Mouse (Mus musculus): ENCODE measurements around the gene Eif3c. TPM values are rescaled to one million over a fixed set of nuclear protein-coding genes. Genes with fewer than 3 reads are reported as not detected.

Gene Eif3c
- polyA plus RNA-seq, 1 experiment: 144 TPM

DNA sequence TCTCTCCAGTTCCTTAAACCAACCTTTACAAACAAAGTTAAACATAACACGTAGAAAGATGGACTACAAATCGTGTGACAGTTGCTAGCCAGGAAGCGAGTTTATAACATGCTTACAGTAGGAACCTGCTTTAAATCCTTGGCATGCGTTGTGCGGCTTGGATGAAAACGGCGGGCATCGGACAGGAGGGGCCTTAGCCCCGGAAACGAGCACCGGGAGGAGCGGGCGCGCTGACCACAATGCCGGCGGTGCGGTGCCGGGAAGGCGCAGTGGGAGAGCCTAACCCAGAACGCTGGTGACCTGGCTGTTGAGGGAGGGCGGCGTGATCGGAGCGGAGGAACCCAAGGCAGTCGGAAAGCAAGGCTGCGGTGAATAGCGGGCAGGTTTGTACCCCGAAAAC lies 30.4 kb downstream of the Eif3c start:
- no peaks in the 10 kb centered on the region for H3K36me3 ChIP-seq (ENCODE audit: control insufficient read depth, insufficient read depth, low read length)
- H3K4me1 ChIP-seq (ENCODE audit: control insufficient read depth, insufficient read depth, low read length): peaks cover 10% of the 10 kb centered on the region
- peak overlapping the region; percentile 51 for H3K4me3 ChIP-seq (ENCODE audit: control insufficient read depth, low read depth, low read length)
- no peak for TF ChIP-seq POLR2A (IDR thresholded peaks at IDR 0.05; ENCODE audit: control insufficient read depth, low read depth, low read length)
- TF ChIP-seq CTCF (IDR thresholded peaks at IDR 0.05; ENCODE audit: control insufficient read depth, insufficient read depth, insufficient replicate concordance, low read depth, low read length): no peak
- no peak overlapping the region for H3K27ac ChIP-seq (ENCODE audit: control insufficient read depth, insufficient read depth, low read depth, low read length)
- peaks cover 2% of the 10 kb centered on the region; the same call in 1 of the 2 replicates for H3K27me3 ChIP-seq (ENCODE audit: control insufficient read depth, insufficient read depth, low read length)

DNA sequence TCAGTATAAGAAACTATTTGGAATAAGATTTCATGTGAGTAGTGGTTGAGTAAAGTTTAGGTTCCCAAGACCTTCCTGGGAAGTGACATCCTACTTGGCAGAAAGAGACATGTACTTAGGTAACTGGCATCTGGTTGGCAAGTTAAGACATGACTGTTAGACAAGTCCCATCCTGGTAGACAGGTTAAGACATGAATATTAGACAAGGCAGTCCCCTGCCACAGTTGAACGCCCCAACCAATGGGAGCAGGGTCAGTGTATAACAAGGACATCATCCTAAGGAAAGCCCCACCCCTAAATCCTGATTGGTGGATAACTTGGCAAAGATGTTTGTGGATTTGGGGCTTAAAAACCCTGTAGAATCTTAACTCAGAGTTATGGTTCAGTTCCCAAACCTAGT lies 32.8 kb downstream of the Eif3c start:
- Histone ChIP-seq H3K4me3 (ENCODE audit: control insufficient read depth, low read depth, low read length) (no peak overlapping the region), H3K36me3 (ENCODE audit: control insufficient read depth, insufficient read depth, low read length) (no peaks in the 10 kb centered on the region), H3K4me1 (ENCODE audit: control insufficient read depth, insufficient read depth, low read length) (peaks cover 10% of the 10 kb centered on the region), H3K27me3 (ENCODE audit: control insufficient read depth, insufficient read depth, low read length) (peaks cover 2% of the 10 kb centered on the region; the same call in 1 of the 2 replicates), H3K27ac (ENCODE audit: control insufficient read depth, insufficient read depth, low read depth, low read length) (no peak overlapping the region)
- TF ChIP-seq CTCF (IDR thresholded peaks at IDR 0.05; ENCODE audit: control insufficient read depth, insufficient read depth, insufficient replicate concordance, low read depth, low read length): no peak
- no peak for TF ChIP-seq POLR2A (IDR thresholded peaks at IDR 0.05; ENCODE audit: control insufficient read depth, low read depth, low read length)

DNA sequence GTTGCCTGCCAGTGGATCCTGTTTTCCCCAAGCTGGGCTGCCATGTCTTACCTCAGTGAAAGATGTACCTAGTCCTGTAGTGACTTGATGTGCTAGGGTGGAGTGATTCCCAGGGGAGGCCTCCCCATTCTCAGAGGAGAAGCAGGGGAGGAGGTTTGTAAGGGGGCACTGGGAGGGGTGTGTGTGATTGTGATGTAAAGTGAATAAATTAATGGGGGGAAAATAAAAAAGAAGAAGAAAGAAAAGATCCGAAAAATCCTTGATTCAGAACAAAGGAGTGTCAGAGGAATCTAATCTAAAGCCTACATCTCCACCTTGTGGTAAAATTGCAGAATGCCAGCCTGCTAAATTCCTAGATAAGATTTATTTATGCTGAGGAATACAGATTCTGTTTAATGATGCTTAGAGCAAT lies 38.0 kb downstream of the Eif3c start:
- Histone ChIP-seq H3K4me1 (ENCODE audit: control insufficient read depth, insufficient read depth, low read length) (no peaks in the 10 kb centered on the region), H3K27ac (ENCODE audit: control insufficient read depth, insufficient read depth, low read depth, low read length) (no peak overlapping the region), H3K36me3 (ENCODE audit: control insufficient read depth, insufficient read depth, low read length) (no peaks in the 10 kb centered on the region), H3K27me3 (ENCODE audit: control insufficient read depth, insufficient read depth, low read length) (no peaks in the 10 kb centered on the region), H3K4me3 (ENCODE audit: control insufficient read depth, low read depth, low read length) (no peak overlapping the region)
- TF ChIP-seq POLR2A (IDR thresholded peaks at IDR 0.05; ENCODE audit: control insufficient read depth, low read depth, low read length) (no peak), CTCF (IDR thresholded peaks at IDR 0.05; ENCODE audit: control insufficient read depth, insufficient read depth, insufficient replicate concordance, low read depth, low read length) (no peak)

DNA sequence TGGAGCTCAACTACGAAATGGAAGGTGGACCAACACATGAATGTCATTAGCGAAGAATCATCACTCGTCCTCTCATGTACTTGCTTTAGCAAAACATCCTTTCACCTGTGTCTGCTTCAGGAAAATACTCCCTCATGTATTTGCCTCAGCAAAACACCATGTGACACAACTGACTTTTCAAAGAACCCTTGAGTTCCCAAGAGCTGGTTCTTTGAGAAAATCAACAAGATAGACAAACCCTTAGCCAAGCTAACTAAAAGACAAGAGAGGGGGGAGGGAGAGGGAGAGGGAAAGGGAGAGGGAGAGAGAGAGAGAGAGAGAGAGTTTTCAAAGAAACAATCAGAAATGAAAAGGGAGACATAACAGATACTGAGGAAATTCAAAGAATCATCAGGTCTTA lies 42.9 kb downstream of the Eif3c start:
- H3K4me3 ChIP-seq (ENCODE audit: control insufficient read depth, low read depth, low read length): no peak overlapping the region

DNA sequence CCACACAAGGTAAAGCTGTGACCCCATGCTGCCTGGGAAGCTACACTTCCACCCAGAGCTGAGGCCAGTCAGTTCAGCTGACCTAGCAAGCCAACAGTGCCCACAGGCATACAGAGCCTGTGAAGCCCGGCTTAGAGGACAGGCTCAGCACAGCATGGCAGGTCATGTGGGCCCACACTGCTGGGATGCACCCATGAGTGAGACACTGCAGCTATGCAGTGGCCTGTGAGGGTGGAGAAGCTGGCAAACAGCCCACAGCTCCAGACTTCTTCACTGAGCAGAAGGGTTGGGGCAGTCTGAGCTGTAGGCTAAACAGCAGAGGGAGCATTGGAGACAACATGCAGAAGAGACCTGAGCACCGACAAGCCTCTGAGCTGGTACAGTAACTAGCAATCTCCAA lies 46.7 kb downstream of the Eif3c start:
- Histone ChIP-seq H3K27me3 (ENCODE audit: control insufficient read depth, insufficient read depth, low read length) (no peaks in the 10 kb centered on the region), H3K27ac (ENCODE audit: control insufficient read depth, insufficient read depth, low read depth, low read length) (no peak overlapping the region), H3K4me1 (ENCODE audit: control insufficient read depth, insufficient read depth, low read length) (no peaks in the 10 kb centered on the region), H3K4me3 (ENCODE audit: control insufficient read depth, low read depth, low read length) (no peak overlapping the region), H3K36me3 (ENCODE audit: control insufficient read depth, insufficient read depth, low read length) (no peaks in the 10 kb centered on the region)
- no peak for TF ChIP-seq POLR2A (IDR thresholded peaks at IDR 0.05; ENCODE audit: control insufficient read depth, low read depth, low read length)
- no peak for TF ChIP-seq CTCF (IDR thresholded peaks at IDR 0.05; ENCODE audit: control insufficient read depth, insufficient read depth, insufficient replicate concordance, low read depth, low read length)

More for the DNA sequence above, 42.9 kb downstream of the Eif3c start:
- Histone ChIP-seq H3K27ac (ENCODE audit: control insufficient read depth, insufficient read depth, low read depth, low read length) (no peak overlapping the region), H3K4me1 (ENCODE audit: control insufficient read depth, insufficient read depth, low read length) (no peaks in the 10 kb centered on the region), H3K27me3 (ENCODE audit: control insufficient read depth, insufficient read depth, low read length) (no peaks in the 10 kb centered on the region), H3K36me3 (ENCODE audit: control insufficient read depth, insufficient read depth, low read length) (no peaks in the 10 kb centered on the region)
- TF ChIP-seq CTCF (IDR thresholded peaks at IDR 0.05; ENCODE audit: control insufficient read depth, insufficient read depth, insufficient replicate concordance, low read depth, low read length): no peak
- no peak for TF ChIP-seq POLR2A (IDR thresholded peaks at IDR 0.05; ENCODE audit: control insufficient read depth, low read depth, low read length)

DNA sequence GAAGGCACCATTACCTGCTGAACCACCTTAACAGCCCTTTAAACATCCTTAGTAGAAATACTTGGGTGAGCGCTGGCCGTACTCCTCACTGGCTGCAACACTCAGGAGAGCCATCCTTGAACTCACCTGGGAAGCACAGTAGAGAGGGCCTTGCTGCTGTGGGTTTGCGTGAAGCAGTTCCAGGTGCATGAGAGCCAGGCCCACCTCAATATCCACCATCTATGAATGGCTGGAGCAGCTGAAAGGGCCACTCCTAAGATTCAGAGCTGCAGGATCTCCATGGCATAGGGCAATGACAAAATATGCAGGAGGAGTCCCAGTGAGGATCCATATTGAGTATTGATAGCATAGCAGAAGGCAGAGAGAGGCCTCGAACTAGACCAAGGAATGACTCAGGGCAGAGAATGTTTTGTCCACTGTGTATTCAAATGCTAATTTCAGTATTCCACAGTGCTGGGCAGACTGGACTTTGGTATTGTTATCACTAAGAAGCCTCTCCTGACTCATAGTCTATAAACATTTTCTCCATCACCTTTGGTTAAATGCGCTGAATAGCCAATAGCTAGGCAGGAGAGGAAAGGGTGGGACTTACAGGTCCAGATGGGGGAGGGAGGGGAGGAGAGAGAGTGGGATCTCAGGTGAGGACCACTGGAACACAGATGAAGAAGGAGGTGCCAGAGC lies 47.8 kb downstream of the Eif3c start:
- no peaks in the 10 kb centered on the region for H3K36me3 ChIP-seq (ENCODE audit: control insufficient read depth, insufficient read depth, low read length)
- no peaks in the 10 kb centered on the region for H3K4me1 ChIP-seq (ENCODE audit: control insufficient read depth, insufficient read depth, low read length)
- TF ChIP-seq POLR2A (IDR thresholded peaks at IDR 0.05; ENCODE audit: control insufficient read depth, low read depth, low read length): no peak
- TF ChIP-seq CTCF (IDR thresholded peaks at IDR 0.05; ENCODE audit: control insufficient read depth, insufficient read depth, insufficient replicate concordance, low read depth, low read length): no peak
- H3K4me3 ChIP-seq (ENCODE audit: control insufficient read depth, low read depth, low read length): no peak overlapping the region
- no peak overlapping the region for H3K27ac ChIP-seq (ENCODE audit: control insufficient read depth, insufficient read depth, low read depth, low read length)
- no peaks in the 10 kb centered on the region for H3K27me3 ChIP-seq (ENCODE audit: control insufficient read depth, insufficient read depth, low read length)

DNA sequence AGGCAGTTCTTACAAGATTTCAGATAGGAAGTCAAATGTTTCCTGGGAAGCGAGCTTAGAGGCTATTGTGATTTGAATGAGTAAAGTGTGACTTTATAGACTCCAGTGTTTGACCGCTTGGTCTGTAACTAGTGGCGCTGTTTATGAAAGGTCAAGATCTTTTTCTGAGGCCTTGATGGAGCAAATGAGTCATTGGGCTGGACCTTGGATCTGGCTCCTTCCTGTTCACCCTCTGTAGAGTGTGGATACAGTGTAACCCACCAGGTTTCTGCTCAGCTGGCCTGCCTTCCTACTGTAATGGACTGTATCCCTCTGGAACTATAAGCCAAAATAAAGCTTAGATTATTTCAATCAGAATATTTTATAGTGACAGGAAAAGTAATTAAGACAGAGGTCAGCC lies 54.9 kb downstream of the Eif3c start:
- H3K36me3 ChIP-seq (ENCODE audit: control insufficient read depth, insufficient read depth, low read length): no peaks in the 10 kb centered on the region
- H3K4me3 ChIP-seq (ENCODE audit: control insufficient read depth, low read depth, low read length): no peak overlapping the region
- no peaks in the 10 kb centered on the region for H3K27me3 ChIP-seq (ENCODE audit: control insufficient read depth, insufficient read depth, low read length)
- TF ChIP-seq POLR2A (IDR thresholded peaks at IDR 0.05; ENCODE audit: control insufficient read depth, low read depth, low read length): no peak
- no peak for TF ChIP-seq CTCF (IDR thresholded peaks at IDR 0.05; ENCODE audit: control insufficient read depth, insufficient read depth, insufficient replicate concordance, low read depth, low read length)
- no peak overlapping the region for H3K27ac ChIP-seq (ENCODE audit: control insufficient read depth, insufficient read depth, low read depth, low read length)
- H3K4me1 ChIP-seq (ENCODE audit: control insufficient read depth, insufficient read depth, low read length): 0 out of 2 replicates have a peak, but pooled peaks cover 2% of the 10 kb centered on the region

All from testis, adult 2 months (tissue).